Mouse (Mus musculus): ENCODE data around the gene Supt6. TPM values are rescaled to one million over a fixed set of nuclear protein-coding genes. Genes with fewer than 3 reads are reported as not detected.

Gene Supt6
- polyA plus RNA-seq, 1 experiment: 20.1 TPM

DNA sequence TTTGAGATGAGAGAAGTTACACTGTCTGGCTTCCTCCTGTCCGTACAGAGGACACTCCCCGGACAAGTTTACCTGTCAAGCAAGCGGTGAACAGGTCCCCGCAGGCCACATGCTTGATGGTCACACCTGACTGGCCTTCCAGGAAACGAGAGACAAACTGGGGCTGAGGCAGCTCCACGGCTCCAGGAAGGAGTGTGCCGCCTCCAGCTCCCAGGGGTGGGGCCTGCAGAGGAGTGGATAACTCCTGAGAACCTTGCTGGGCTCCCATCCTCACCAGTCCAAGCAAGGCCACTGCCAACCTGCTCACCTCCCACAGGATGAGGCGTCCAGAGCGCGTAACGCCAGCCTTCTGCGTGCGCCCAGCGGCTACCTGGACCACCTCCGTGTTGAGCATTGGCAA, 75.5 kb downstream of the Supt6 start:
- Histone ChIP-seq H3K4me1 (ENCODE audit: control insufficient read depth, insufficient read depth, insufficient read length, low read length) (peaks cover 5% of the 10 kb centered on the region; the same call in 1 of the 2 replicates), H3K4me3 (ENCODE audit: insufficient read depth, low read depth, low read length) (no peak overlapping the region), H3K27ac (replicated peaks; ENCODE audit: low read depth, low read length) (no peak overlapping the region)

- no peak overlapping the region for H3K27ac ChIP-seq (replicated peaks; ENCODE audit: low read depth, low read length)
- no peak overlapping the region for H3K4me3 ChIP-seq (ENCODE audit: insufficient read depth, low read depth, low read length)
- H3K4me1 ChIP-seq (ENCODE audit: control insufficient read depth, insufficient read depth, insufficient read length, low read length): peaks cover 5% of the 10 kb centered on the region; the same call in 1 of the 2 replicates
Observed at GRCm38 (mm10) chr11:78168541-78169468, 77.0 kb downstream of the Supt6 start.

- Histone ChIP-seq H3K4me3 (ENCODE audit: insufficient read depth, low read depth, low read length) (no peak overlapping the region), H3K4me1 (ENCODE audit: control insufficient read depth, insufficient read depth, insufficient read length, low read length) (peaks cover 13% of the 10 kb centered on the region), H3K27ac (replicated peaks; ENCODE audit: low read depth, low read length) (no peak overlapping the region)
Observed at GRCm38 (mm10) chr11:78167257-78167959, 78.4 kb downstream of the Supt6 start.

DNA sequence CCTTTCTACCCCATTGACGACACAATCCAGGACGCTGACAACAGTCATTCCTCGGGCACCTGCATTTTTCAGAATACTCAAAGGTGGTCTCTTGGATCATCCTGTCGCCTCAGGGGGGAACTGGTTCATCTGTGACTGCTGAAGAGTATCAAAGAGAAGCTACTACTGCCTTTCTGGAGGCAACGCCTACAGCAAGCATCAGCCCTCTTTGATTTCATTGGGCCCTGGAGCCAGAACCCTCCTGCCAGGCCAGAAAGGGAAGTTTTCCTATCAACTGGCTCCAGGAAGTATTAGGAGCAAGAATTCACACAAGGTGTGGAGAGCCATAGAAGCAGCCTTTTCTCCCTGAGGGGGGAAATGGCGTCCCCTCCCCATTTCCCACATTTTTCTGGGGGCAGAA, 79.1 kb downstream of the Supt6 start:
- peaks cover 18% of the 10 kb centered on the region for H3K4me1 ChIP-seq (ENCODE audit: control insufficient read depth, insufficient read depth, insufficient read length, low read length)
- no peak overlapping the region for H3K27ac ChIP-seq (replicated peaks; ENCODE audit: low read depth, low read length)
- H3K4me3 ChIP-seq (ENCODE audit: insufficient read depth, low read depth, low read length): no peak overlapping the region

DNA sequence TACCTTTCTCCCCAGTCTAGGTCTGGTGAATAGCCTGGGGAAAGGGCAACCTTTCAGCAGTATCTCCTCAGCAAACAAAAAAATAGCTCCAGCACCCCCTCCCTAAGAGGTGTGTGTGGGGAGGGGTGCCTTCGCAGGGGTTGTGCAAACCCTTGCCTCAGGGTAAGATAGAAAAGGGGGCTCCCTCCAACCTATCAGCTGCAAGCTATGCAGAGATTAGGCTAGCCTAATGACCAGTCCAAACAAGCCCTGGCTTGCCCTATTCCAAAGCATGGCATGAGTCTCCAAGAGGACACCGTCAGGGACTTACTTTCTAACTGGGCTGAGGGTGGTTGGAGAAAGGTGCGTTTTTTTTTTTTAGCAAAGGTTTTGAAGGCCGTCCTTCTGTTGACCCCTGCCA, 79.6 kb downstream of the Supt6 start:
- Histone ChIP-seq H3K4me3 (ENCODE audit: insufficient read depth, low read depth, low read length) (peak overlapping the region; percentile 69), H3K27ac (replicated peaks; ENCODE audit: low read depth, low read length) (peak overlapping the region; percentile 76)

DNA sequence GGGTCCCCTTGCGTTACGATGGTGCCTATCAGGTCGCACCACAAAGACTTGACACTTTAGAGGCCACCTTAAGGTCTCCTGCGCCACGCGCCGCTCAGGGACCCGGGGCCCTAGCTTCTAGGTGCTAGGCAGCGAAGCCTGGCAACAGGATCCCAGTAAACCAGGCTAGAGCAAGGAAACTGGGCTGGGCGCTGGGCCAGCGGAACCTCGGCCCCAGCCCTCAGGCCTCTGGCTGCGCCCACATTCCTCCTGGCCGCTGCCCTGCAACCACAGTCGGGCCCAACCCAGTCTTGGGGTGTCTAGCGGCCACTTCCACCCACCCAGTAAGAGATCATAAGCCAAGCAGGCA, 80.1 kb downstream of the Supt6 start:
- H3K27ac ChIP-seq (replicated peaks; ENCODE audit: low read depth, low read length): peak overlapping the region; percentile 76
- H3K4me3 ChIP-seq (ENCODE audit: insufficient read depth, low read depth, low read length): peak overlapping the region; percentile 69
- peaks cover 18% of the 10 kb centered on the region for H3K4me1 ChIP-seq (ENCODE audit: control insufficient read depth, insufficient read depth, insufficient read length, low read length)

More for the DNA sequence above, 79.6 kb downstream of the Supt6 start:
- H3K4me1 ChIP-seq (ENCODE audit: control insufficient read depth, insufficient read depth, insufficient read length, low read length): peaks cover 18% of the 10 kb centered on the region

DNA sequence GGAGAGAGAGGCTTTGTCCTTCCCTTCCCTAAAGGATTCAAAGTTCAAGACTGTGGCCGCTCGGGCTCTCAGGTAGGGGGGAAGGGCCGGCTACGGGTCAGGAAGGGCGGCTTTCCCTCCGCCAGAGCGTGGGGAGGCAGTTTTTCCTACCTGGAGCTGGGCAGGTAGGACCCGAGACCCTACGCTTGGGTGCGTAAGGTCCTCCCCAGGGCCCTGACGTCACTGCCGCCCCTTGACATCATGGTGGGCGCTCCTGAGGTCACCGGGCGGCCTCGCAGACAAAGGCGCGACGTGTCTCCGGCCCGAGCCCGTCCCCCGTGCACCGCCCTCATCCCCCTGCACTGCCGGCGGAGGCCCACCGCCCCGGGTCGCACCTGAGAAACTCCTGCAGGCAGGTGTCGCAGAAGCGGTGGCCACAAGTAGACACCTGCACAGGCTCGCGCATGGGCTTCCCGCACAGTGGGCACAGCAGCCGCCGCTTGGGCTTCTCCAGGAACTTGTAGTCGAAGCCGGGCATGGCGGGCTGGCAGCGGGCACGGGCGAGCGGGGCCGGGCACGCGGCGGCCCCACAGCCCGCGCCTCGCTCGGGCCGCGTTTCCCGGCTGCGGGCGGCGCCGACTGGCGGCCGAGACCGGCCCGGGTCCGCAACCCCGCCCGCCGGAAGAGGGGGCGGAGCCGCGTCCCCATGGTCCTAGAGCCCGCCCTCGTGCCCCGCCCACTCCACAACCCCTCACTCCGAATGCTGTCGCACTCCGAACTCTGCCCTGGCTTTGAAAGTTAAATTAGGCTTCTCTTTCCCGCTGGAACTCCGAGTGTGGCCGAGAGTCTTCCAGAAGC, 80.6 kb downstream of the Supt6 start, which contains the start of gene Traf4:
TSS of gene Traf4 (minus strand) at position 666 of the 837 bp plus-strand sequence.
- peak within 1 kb of the TSS; percentile 93 for H3K4me3 ChIP-seq (ENCODE audit: insufficient read depth, low read depth, low read length)
- peaks cover 21% of the 10 kb centered on the region for H3K4me1 ChIP-seq (ENCODE audit: control insufficient read depth, insufficient read depth, insufficient read length, low read length)

GRCm38 (mm10) chr11:78164604-78164923, 81.2 kb downstream of the Supt6 start:
- H3K4me1 ChIP-seq (ENCODE audit: control insufficient read depth, insufficient read depth, insufficient read length, low read length): peaks cover 22% of the 10 kb centered on the region
- peak overlapping the region; percentile 93 for H3K4me3 ChIP-seq (ENCODE audit: insufficient read depth, low read depth, low read length)
- H3K27ac ChIP-seq (replicated peaks; ENCODE audit: low read depth, low read length): peak overlapping the region; percentile 85

More for the DNA sequence above, 80.6 kb downstream of the Supt6 start, which contains the start of gene Traf4:
- H3K27ac ChIP-seq (replicated peaks; ENCODE audit: low read depth, low read length): peak within 1 kb of the TSS; percentile 85

GRCm38 (mm10) chr11:78163681-78164603, 81.8 kb downstream of the Supt6 start:
- H3K4me3 ChIP-seq (ENCODE audit: insufficient read depth, low read depth, low read length): peak overlapping the region; percentile 93
- peaks cover 22% of the 10 kb centered on the region for H3K4me1 ChIP-seq (ENCODE audit: control insufficient read depth, insufficient read depth, insufficient read length, low read length)
- peak overlapping the region; percentile 85 for H3K27ac ChIP-seq (replicated peaks; ENCODE audit: low read depth, low read length)

DNA sequence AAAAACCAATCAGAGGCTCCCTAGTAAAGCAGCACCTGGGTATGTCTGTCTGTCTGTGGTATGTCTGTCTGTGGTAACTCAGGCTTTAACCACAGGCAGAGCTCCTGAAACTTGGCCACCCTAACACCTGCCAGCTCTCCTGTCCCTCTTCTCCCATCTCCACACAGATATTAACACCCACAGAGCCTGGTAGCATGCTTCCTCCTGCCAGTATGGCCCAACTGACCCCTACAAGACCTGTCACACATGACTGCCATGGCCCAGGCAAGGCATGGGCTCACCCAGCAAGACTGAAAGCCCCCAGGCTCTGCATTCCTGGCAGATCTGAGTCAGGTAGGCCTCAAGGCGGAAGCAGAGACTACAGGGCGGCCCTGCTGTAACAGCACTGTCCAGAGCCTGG, 82.7 kb downstream of the Supt6 start:
- Histone ChIP-seq H3K4me3 (ENCODE audit: insufficient read depth, low read depth, low read length) (peak overlapping the region; percentile 93), H3K4me1 (ENCODE audit: control insufficient read depth, insufficient read depth, insufficient read length, low read length) (peaks cover 22% of the 10 kb centered on the region), H3K27ac (replicated peaks; ENCODE audit: low read depth, low read length) (peak overlapping the region; percentile 44)

- Histone ChIP-seq H3K4me1 (ENCODE audit: control insufficient read depth, insufficient read depth, insufficient read length, low read length) (peaks cover 22% of the 10 kb centered on the region), H3K27ac (replicated peaks; ENCODE audit: low read depth, low read length) (peak overlapping the region; percentile 44; the same call in 1 of the 2 replicates), H3K4me3 (ENCODE audit: insufficient read depth, low read depth, low read length) (peak overlapping the region; percentile 93; the same call in 1 of the 2 replicates)
Observed at GRCm38 (mm10) chr11:78162504-78162903, 83.3 kb downstream of the Supt6 start.

DNA sequence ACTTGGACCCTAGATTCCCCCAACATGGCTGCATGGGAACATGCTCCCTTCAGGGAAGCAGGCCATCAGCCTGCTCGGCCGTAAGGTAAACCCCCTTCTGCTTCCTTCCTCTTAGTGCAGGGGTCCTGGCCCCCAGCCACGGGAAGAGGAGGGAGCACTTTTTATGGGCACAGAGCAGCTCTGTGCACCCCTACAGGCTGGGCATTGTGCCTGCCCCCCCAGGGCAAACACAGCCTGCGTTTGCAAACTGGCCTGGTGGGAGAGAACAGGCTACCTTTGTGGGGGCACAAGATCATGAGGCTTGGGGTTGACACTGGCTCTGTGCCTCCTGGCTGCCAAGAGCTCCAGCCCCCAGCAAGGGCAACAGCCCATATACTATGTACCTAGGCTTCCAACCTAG, 83.8 kb downstream of the Supt6 start:
- Histone ChIP-seq H3K27ac (replicated peaks; ENCODE audit: low read depth, low read length) (no peak overlapping the region), H3K4me3 (ENCODE audit: insufficient read depth, low read depth, low read length) (no peak overlapping the region), H3K4me1 (ENCODE audit: control insufficient read depth, insufficient read depth, insufficient read length, low read length) (peaks cover 22% of the 10 kb centered on the region)

DNA sequence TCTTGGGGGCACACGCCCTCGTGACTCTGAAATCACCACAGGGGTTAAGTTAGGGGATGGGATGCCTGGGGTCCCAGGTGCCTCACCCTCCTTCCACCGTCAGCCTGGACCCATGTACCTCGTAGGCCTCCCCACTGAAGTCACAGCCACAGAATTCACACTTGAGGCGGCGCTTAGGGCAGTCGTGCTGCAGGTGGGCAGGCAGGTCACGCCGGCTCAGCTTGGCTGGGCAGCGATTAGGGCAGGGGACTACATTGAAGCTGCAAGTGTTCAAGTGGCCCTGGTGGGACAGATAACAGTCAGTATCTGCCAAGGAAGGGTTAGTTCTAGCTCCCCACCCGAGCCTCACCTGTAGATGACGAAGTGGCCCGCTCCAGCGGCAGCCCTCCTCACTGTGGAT, 84.6 kb downstream of the Supt6 start:
- Histone ChIP-seq H3K4me3 (ENCODE audit: insufficient read depth, low read depth, low read length) (no peak overlapping the region), H3K4me1 (ENCODE audit: control insufficient read depth, insufficient read depth, insufficient read length, low read length) (peaks cover 20% of the 10 kb centered on the region), H3K27ac (replicated peaks; ENCODE audit: low read depth, low read length) (no peak overlapping the region)

- H3K27ac ChIP-seq (replicated peaks; ENCODE audit: low read depth, low read length): no peak overlapping the region
Observed at GRCm38 (mm10) chr11:78160675-78161074, 85.1 kb downstream of the Supt6 start.

More at GRCm38 (mm10) chr11:78160675-78161074, 85.1 kb downstream of the Supt6 start:
- peaks cover 17% of the 10 kb centered on the region for H3K4me1 ChIP-seq (ENCODE audit: control insufficient read depth, insufficient read depth, insufficient read length, low read length)
- H3K4me3 ChIP-seq (ENCODE audit: insufficient read depth, low read depth, low read length): no peak overlapping the region
